8 mouse cellular contexts compared by ENCODE assay signal in the genomic region with DNA sequence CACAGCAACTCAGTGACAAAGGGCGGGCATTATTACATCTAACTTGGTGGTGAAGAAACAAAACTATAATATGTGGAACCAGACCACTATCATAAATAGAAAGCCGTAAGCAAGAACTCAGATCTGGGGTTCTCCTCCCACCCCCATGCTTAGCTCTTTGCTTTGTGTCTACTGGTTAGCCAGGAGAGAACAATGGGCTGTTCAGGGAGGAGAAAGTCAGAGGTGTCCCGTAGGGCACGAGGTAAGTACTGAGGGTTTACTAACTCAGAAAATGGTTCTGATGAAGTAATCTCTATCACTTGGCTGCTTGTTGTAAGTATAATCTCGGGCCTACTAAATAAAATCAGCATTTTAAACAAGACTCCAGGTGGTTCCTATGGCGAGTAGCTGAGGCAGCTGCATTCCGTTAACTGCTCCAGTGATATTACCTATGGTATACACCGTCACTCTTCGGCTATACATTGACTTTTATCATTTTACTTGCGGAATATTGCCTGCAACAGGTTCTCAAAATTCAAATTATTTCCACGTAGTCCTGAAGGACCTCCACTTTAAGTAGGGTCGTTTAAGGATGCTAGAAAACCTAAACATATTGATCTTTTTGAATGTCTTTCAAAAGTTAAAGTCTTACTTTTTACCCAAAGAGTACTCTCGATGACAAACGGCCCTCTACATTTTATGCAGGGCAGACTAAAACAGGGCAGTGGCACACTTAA. TPM values are rescaled to one million over a fixed set of nuclear protein-coding genes. Genes with fewer than 3 reads are reported as not detected.
DNase-seq lines count a peak whose midpoint lies in the region; ATAC-seq and TF ChIP-seq lines count a peak whose summit lies in the region.

No protein-coding gene starts in this region.

- H3K9ac ChIP-seq in kidney, embryonic 16.5 days (replicated peaks; ENCODE audit: low read length) = peak overlapping the region; percentile 70
- peak overlapping the region; percentile 75 for H3K9ac ChIP-seq in hindbrain, embryonic 14.5 days
- peak overlapping the region; percentile 69 for H3K9ac ChIP-seq in midbrain, embryonic 16.5 days (ENCODE audit: low read depth, low read length)

- TF ChIP-seq POLR2A in cortical plate, adult 2 months (IDR thresholded peaks at IDR 0.05; ENCODE audit: extremely low read depth, insufficient read depth, low read length) = no peak

- no peak for DNase-seq in kidney, adult 9 months
- no peak for DNase-seq in hindbrain, embryonic 14.5 days (ENCODE audit: low spot score)
- DNase-seq in layer of hippocampus, postnatal 10 days (ENCODE audit: low spot score in 2 of 2) = no peak
- no peak for DNase-seq in spleen, postnatal 14 days (ENCODE audit: low spot score in 2 of 2)

- peaks cover 3% of the 10 kb centered on the region; the same call in 1 of the 2 replicates for H3K36me3 ChIP-seq in kidney, embryonic 16.5 days (ENCODE audit: insufficient read depth, low read length)
- H3K36me3 ChIP-seq in hindbrain, embryonic 14.5 days (replicated peaks; ENCODE audit: control insufficient read depth, insufficient read depth) = no peaks in the 10 kb centered on the region; the same call in 1 of the 2 replicates
- H3K36me3 ChIP-seq in midbrain, embryonic 16.5 days (ENCODE audit: control insufficient read depth, insufficient read depth, low read length) = no peaks in the 10 kb centered on the region

- ATAC-seq in kidney, embryonic 16.5 days (ENCODE audit: low FRiP score, low TSS enrichment) = no peak
- ATAC-seq in hindbrain, embryonic 14.5 days (ENCODE audit: low FRiP score) = no peak
- no peak for ATAC-seq in midbrain, embryonic 16.5 days
- ATAC-seq in inflammation-experienced regulatory T-cells, adult 6 months = no peak

- no peaks in the 10 kb centered on the region for H3K27me3 ChIP-seq in kidney, embryonic 16.5 days (ENCODE audit: insufficient read depth, low read length)
- H3K27me3 ChIP-seq in hindbrain, embryonic 14.5 days (ENCODE audit: control insufficient read depth, insufficient read depth, low read length) = no peaks in the 10 kb centered on the region
- H3K27me3 ChIP-seq in midbrain, embryonic 16.5 days (ENCODE audit: control insufficient read depth, insufficient read depth, low read depth, low read length) = no peaks in the 10 kb centered on the region

- peak overlapping the region; percentile 100 for H3K27ac ChIP-seq in kidney, embryonic 16.5 days (ENCODE audit: low read length)
- peak overlapping the region; percentile 90 for H3K27ac ChIP-seq in cortical plate, adult 2 months (ENCODE audit: insufficient read depth, low read length)
- peak overlapping the region; percentile 94 for H3K27ac ChIP-seq in hindbrain, embryonic 14.5 days
- H3K27ac ChIP-seq in midbrain, embryonic 16.5 days (ENCODE audit: low read length) = peak overlapping the region; percentile 98

- no peak for TF ChIP-seq CTCF in cortical plate, adult 2 months (IDR thresholded peaks at IDR 0.05; ENCODE audit: extremely low read depth, insufficient read depth, low read length)

- H3K4me1 ChIP-seq in kidney, embryonic 16.5 days (ENCODE audit: insufficient read depth, low read length) = peaks cover 9% of the 10 kb centered on the region
- peaks cover 1% of the 10 kb centered on the region; the same call in 1 of the 2 replicates for H3K4me1 ChIP-seq in cortical plate, adult 2 months (ENCODE audit: control insufficient read depth, insufficient read depth, low read length)
- H3K4me1 ChIP-seq in hindbrain, embryonic 14.5 days (replicated peaks; ENCODE audit: control insufficient read depth, insufficient read depth, low read length) = peaks cover 25% of the 10 kb centered on the region
- peaks cover 20% of the 10 kb centered on the region for H3K4me1 ChIP-seq in midbrain, embryonic 16.5 days (ENCODE audit: control insufficient read depth, insufficient read depth, low read length)

- WGBS in kidney, embryonic 16.5 days = 46% methylated on average over 14 of the region's 14 CpGs
- WGBS in hindbrain, embryonic 14.5 days = 37% methylated on average over 14 of the region's 14 CpGs
- WGBS in midbrain, embryonic 16.5 days = 32% methylated on average over 14 of the region's 14 CpGs

- H3K4me3 ChIP-seq in kidney, embryonic 16.5 days (ENCODE audit: low read length) = peak overlapping the region; percentile 64
- H3K4me3 ChIP-seq in cortical plate, adult 2 months (ENCODE audit: insufficient read depth, low read length) = peak overlapping the region; percentile 89
- H3K4me3 ChIP-seq in hindbrain, embryonic 14.5 days (replicated peaks; ENCODE audit: low read length) = peak overlapping the region; percentile 82
- H3K4me3 ChIP-seq in midbrain, embryonic 16.5 days (ENCODE audit: low read depth, low read length) = peak overlapping the region; percentile 91

- H3K4me2 ChIP-seq in kidney, embryonic 16.5 days (replicated peaks; ENCODE audit: low read depth, low read length) = peak overlapping the region; percentile 60
- H3K4me2 ChIP-seq in hindbrain, embryonic 14.5 days (replicated peaks) = peak overlapping the region; percentile 62
- H3K4me2 ChIP-seq in midbrain, embryonic 16.5 days (ENCODE audit: low read length) = peak overlapping the region; percentile 72

- no peaks in the 10 kb centered on the region for H3K9me3 ChIP-seq in kidney, embryonic 16.5 days (ENCODE audit: low read length)
- H3K9me3 ChIP-seq in hindbrain, embryonic 14.5 days (ENCODE audit: control insufficient read depth, low read length) = no peaks in the 10 kb centered on the region
- H3K9me3 ChIP-seq in midbrain, embryonic 16.5 days (replicated peaks; ENCODE audit: control insufficient read depth, low read length, poor library complexity, severe bottlenecking) = no peaks in the 10 kb centered on the region

RNA-seq across cellular contexts. Expression of gene Ube2d3, which starts 0.9 kb away (rescaled TPM):
- 524 and 536 TPM in 2 replicates for polyA plus RNA-seq in kidney, embryonic 16.5 days (2015; fragmentation: Nextera tagmentation; extraction: Ambion mirVana)
- polyA plus RNA-seq in cortical plate, adult 2 months (2012; rRNA removed) = 149 and 157 TPM in 2 replicates
- polyA plus RNA-seq in hindbrain, embryonic 14.5 days (2014; fragmentation: Nextera tagmentation; extraction: Ambion mirVana) = 403 and 439 TPM in 2 replicates
- polyA plus RNA-seq in midbrain, embryonic 16.5 days (2015; fragmentation: Nextera tagmentation; extraction: Ambion mirVana) = 336 and 353 TPM in 2 replicates
- polyA plus RNA-seq in inflammation-experienced regulatory T-cells, adult 6 months (2017; shearing (Covaris generic)) = 100 to 1,000 TPM; 322 to 504 (median 355) TPM
- total RNA-seq in layer of hippocampus, postnatal 10 days (2021) = 100 to 1,000 TPM; 258 to 279 TPM

RNA-seq across cellular contexts. Expression of gene Cisd2, which starts 13.3 kb away (rescaled TPM):
- 70.2 and 74.5 TPM in 2 replicates for polyA plus RNA-seq in kidney, embryonic 16.5 days (2015; fragmentation: Nextera tagmentation; extraction: Ambion mirVana)
- polyA plus RNA-seq in cortical plate, adult 2 months (2012; rRNA removed) = 46.9 and 47.5 TPM in 2 replicates
- 57.6 and 60.7 TPM in 2 replicates for polyA plus RNA-seq in hindbrain, embryonic 14.5 days (2014; fragmentation: Nextera tagmentation; extraction: Ambion mirVana)
- polyA plus RNA-seq in midbrain, embryonic 16.5 days (2015; fragmentation: Nextera tagmentation; extraction: Ambion mirVana) = 68.8 and 74.3 TPM in 2 replicates
- 10 to 100 TPM; 56.9 to 78.1 (median 68.0) TPM for polyA plus RNA-seq in inflammation-experienced regulatory T-cells, adult 6 months (2017; shearing (Covaris generic))
- 10 to 100 TPM; 34.9 to 39.1 TPM for total RNA-seq in layer of hippocampus, postnatal 10 days (2021)

RNA-seq across cellular contexts. Expression of gene Manba, which starts 48.4 kb away (rescaled TPM):
- polyA plus RNA-seq in kidney, embryonic 16.5 days (2015; fragmentation: Nextera tagmentation; extraction: Ambion mirVana) = 36.5 and 39.6 TPM in 2 replicates
- polyA plus RNA-seq in cortical plate, adult 2 months (2012; rRNA removed) = 4.9 and 5.5 TPM in 2 replicates
- polyA plus RNA-seq in hindbrain, embryonic 14.5 days (2014; fragmentation: Nextera tagmentation; extraction: Ambion mirVana) = 8.1 and 8.3 TPM in 2 replicates
- polyA plus RNA-seq in midbrain, embryonic 16.5 days (2015; fragmentation: Nextera tagmentation; extraction: Ambion mirVana) = 8.4 and 8.6 TPM in 2 replicates
- 10 to 100 TPM; 18.0 to 26.9 (median 26.4) TPM for polyA plus RNA-seq in inflammation-experienced regulatory T-cells, adult 6 months (2017; shearing (Covaris generic))
- 1 to 10 TPM; 6.9 to 8.0 TPM for total RNA-seq in layer of hippocampus, postnatal 10 days (2021)
